Mouse (Mus musculus) embryonic facial prominence, embryonic 10.5 days (tissue): ENCODE results near the gene Fam122c. TPM values are rescaled to one million over a fixed set of nuclear protein-coding genes. Genes with fewer than 3 reads are reported as not detected.

Experiments used
- polyA plus RNA-seq: library from polyadenylated mRNA; unstranded; fragments of >200 nt; fragmentation: Nextera tagmentation; extraction: Ambion mirVana; gene quantifications from 2 replicates; pipeline ENCODE4 v1.2.1, GENCODE M21; 2016

Fam122c gene
- polyA plus RNA-seq, 1 experiment from 2014 or later: not detected

Other genes starting within 250 kb of the Fam122c start
- gene Plac1, start 33.3 kb upstream of the Fam122c start, polyA plus RNA-seq: 4.1 and 4.8 TPM in 2 replicates
- gene Fam122b, start 3.6 kb upstream of the Fam122c start, polyA plus RNA-seq: 6.7 and 7.8 TPM in 2 replicates
- 37.8 and 44.5 TPM in 2 replicates for gene Mospd1, start 97.1 kb downstream of the Fam122c start, polyA plus RNA-seq
- gene Etd, start 161.5 kb downstream of the Fam122c start, polyA plus RNA-seq: not detected in 2 replicates